Mouse (Mus musculus) limb, embryonic 11.5 days (tissue): ENCODE results near the gene St3gal4. TPM values are rescaled to one million over a fixed set of nuclear protein-coding genes. Genes with fewer than 3 reads are reported as not detected.

Source experiments
- ATAC-seq: fragments of 200-750 bp; cut with Nextera tagmentation; 2 replicates; pipeline ENCODE4 v1.8.0; 2017; ENCODE audit warnings: low read depth; ENCODE audit not compliant: insufficient number of reproducible peaks, low FRiP score, low TSS enrichment
- DNase-seq: peaks from one replicate; pipeline ENCODE4 v3.0.0-alpha.2; 2015; ENCODE audit warnings: low spot score
- H3K27ac ChIP-seq: fragments of 300-500 bp; sonication (generic); replicated peaks from 2 replicates; pipeline ENCODE4 v1.5.1; 2014; ENCODE audit warnings: low read depth, mild to moderate bottlenecking, low read length
- H3K27me3 ChIP-seq: fragments of 300-500 bp; sonication (generic); 2 replicates; pipeline ENCODE4 v1.6.1; 2014; ENCODE audit warnings: mild to moderate bottlenecking, low read length, mixed read lengths; ENCODE audit not compliant: control insufficient read depth, insufficient read depth
- H3K36me3 ChIP-seq: fragments of 300-500 bp; sonication (generic); 2 replicates; pipeline ENCODE4 v1.6.1; 2014; ENCODE audit warnings: mild to moderate bottlenecking, low read length, moderate library complexity, mixed read lengths; ENCODE audit not compliant: control insufficient read depth, insufficient read depth
- H3K4me1 ChIP-seq: fragments of 300-500 bp; sonication (generic); 2 replicates; pipeline ENCODE4 v1.6.1; 2014; ENCODE audit warnings: low read length, mixed read lengths; ENCODE audit not compliant: control insufficient read depth, insufficient read depth
- H3K4me2 ChIP-seq: fragments of 300-500 bp; sonication (generic); 2 replicates; pipeline ENCODE4 v1.6.1; 2014; ENCODE audit warnings: low read depth, mild to moderate bottlenecking, moderate library complexity; ENCODE audit not compliant: severe bottlenecking
- H3K4me3 ChIP-seq: fragments of 300-500 bp; sonication (generic); 2 replicates; pipeline ENCODE4 v1.5.1; 2014; ENCODE audit warnings: low read depth, low read length
- H3K9ac ChIP-seq: fragments of 300-500 bp; sonication (generic); 2 replicates; pipeline ENCODE4 v1.6.1; 2014; ENCODE audit warnings: mild to moderate bottlenecking, low read length
- H3K9me3 ChIP-seq: fragments of 300-500 bp; sonication (generic); 2 replicates; pipeline ENCODE4 v1.6.1; 2016; ENCODE audit warnings: low read length; ENCODE audit not compliant: control insufficient read depth
- whole genome bisulfite sequencing: fragments of 180-500 bp; shearing (Covaris S2); extraction: QIAGEN DNeasy Blood & Tissue Kit; methylation state at CpG from one replicate; pipeline ENCODE4 v1.1.7; 2014; 5-methylcytosine and 5-hydroxymethylcytosine counted together
- polyA plus RNA-seq: library from polyadenylated mRNA; unstranded; fragments of >200 nt; fragmentation: Nextera tagmentation; extraction: Ambion mirVana; gene quantifications from 2 replicates; pipeline ENCODE4 v1.2.1, GENCODE M21; 2014

St3gal4 gene
- polyA plus RNA-seq, 1 experiment from 2014 or later: 25.6 TPM

- Histone ChIP-seq H3K4me2 (peak overlapping the region; percentile 15; the same call in 1 of the 2 replicates), H3K27me3 (peaks cover 2% of the 10 kb centered on the region; the same call in 1 of the 2 replicates), H3K9me3 (no peaks in the 10 kb centered on the region), H3K4me3 (no peak overlapping the region), H3K36me3 (no peaks in the 10 kb centered on the region), H3K27ac (no peak overlapping the region), H3K4me1 (peaks cover 9% of the 10 kb centered on the region), H3K9ac (no peak overlapping the region)
- ATAC-seq: no peak
- WGBS: 14% methylated on average over 13 of the region's 13 CpGs
- no peak for DNase-seq
Measured at GRCm38 (mm10) chr9:35017563-35017962, 101.5 kb downstream of the St3gal4 start.

GRCm38 (mm10) chr9:35016762-35017161 lies 102.3 kb downstream of the St3gal4 start:
- no peak overlapping the region for H3K27ac ChIP-seq
- H3K36me3 ChIP-seq: no peaks in the 10 kb centered on the region
- H3K9me3 ChIP-seq: no peaks in the 10 kb centered on the region
- ATAC-seq (no peak), DNase-seq (no peak)
- H3K9ac ChIP-seq: no peak overlapping the region
- H3K27me3 ChIP-seq: peaks cover 2% of the 10 kb centered on the region; the same call in 1 of the 2 replicates
- no peak overlapping the region for H3K4me2 ChIP-seq
- 47% methylated on average over 4 of the region's 4 CpGs for WGBS
- H3K4me3 ChIP-seq: no peak overlapping the region
- H3K4me1 ChIP-seq: peaks cover 9% of the 10 kb centered on the region

- Histone ChIP-seq H3K4me1 (no peaks in the 10 kb centered on the region), H3K4me3 (no peak overlapping the region), H3K4me2 (no peak overlapping the region), H3K36me3 (no peaks in the 10 kb centered on the region), H3K9ac (no peak overlapping the region), H3K27me3 (no peaks in the 10 kb centered on the region), H3K9me3 (no peaks in the 10 kb centered on the region), H3K27ac (no peak overlapping the region)
- WGBS: 82% methylated on average over 14 of the region's 14 CpGs
- ATAC-seq (no peak), DNase-seq (no peak)
Measured at GRCm38 (mm10) chr9:35007697-35008341, 111.2 kb downstream of the St3gal4 start.

GRCm38 (mm10) chr9:35004113-35004512 lies 115.0 kb downstream of the St3gal4 start:
- H3K9me3 ChIP-seq: no peaks in the 10 kb centered on the region
- no peaks in the 10 kb centered on the region for H3K4me1 ChIP-seq
- no peak overlapping the region for H3K27ac ChIP-seq
- no peaks in the 10 kb centered on the region for H3K36me3 ChIP-seq
- H3K9ac ChIP-seq: no peak overlapping the region
- no peaks in the 10 kb centered on the region for H3K27me3 ChIP-seq
- H3K4me2 ChIP-seq: no peak overlapping the region
- no peak for DNase-seq
- WGBS: 85% methylated on average over 4 of the region's 4 CpGs
- H3K4me3 ChIP-seq: no peak overlapping the region
- no peak for ATAC-seq

GRCm38 (mm10) chr9:34997880-34998865 lies 120.9 kb downstream of the St3gal4 start:
- no peak overlapping the region for H3K4me3 ChIP-seq
- H3K9ac ChIP-seq: no peak overlapping the region
- H3K27me3 ChIP-seq: no peaks in the 10 kb centered on the region
- DNase-seq (no peak), ATAC-seq (no peak)
- peaks cover 9% of the 10 kb centered on the region; the same call in 1 of the 2 replicates for H3K4me1 ChIP-seq
- H3K36me3 ChIP-seq: no peaks in the 10 kb centered on the region
- 20% methylated on average over 9 of the region's 9 CpGs for WGBS
- H3K27ac ChIP-seq: no peak overlapping the region
- no peaks in the 10 kb centered on the region for H3K9me3 ChIP-seq
- H3K4me2 ChIP-seq: no peak overlapping the region

Other genes with a start within 250 kb of the St3gal4 start
- 87.7 and 90.3 TPM in 2 replicates for gene Dcps, start 56.8 kb upstream of the St3gal4 start, polyA plus RNA-seq
- 108 and 115 TPM in 2 replicates for gene Srpr, start 80.9 kb upstream of the St3gal4 start, polyA plus RNA-seq
- 18.1 and 19.1 TPM in 2 replicates for gene Tirap, start 81.0 kb upstream of the St3gal4 start, polyA plus RNA-seq
- gene Foxred1, start 91.8 kb upstream of the St3gal4 start, polyA plus RNA-seq: 35.7 and 39.8 TPM in 2 replicates
- gene Fam118b, start 148.5 kb upstream of the St3gal4 start, polyA plus RNA-seq: 63.0 and 64.9 TPM in 2 replicates
- gene Rpusd4, start 148.6 kb upstream of the St3gal4 start, polyA plus RNA-seq: 37.4 and 38.5 TPM in 2 replicates